Mouse (Mus musculus) cortical plate, adult 2 months (tissue): ENCODE measurements around the gene Lypd4.

ENCODE experiments used
- CTCF ChIP-seq: fragments of 200-500 bp; IDR thresholded peaks from 2 replicates; pipeline ENCODE4 v1.5.1; 2011; ENCODE audit warnings: mild to moderate bottlenecking, control low read depth, low read length; ENCODE audit not compliant: insufficient read depth; ENCODE audit errors: extremely low read depth
- POLR2A ChIP-seq: fragments of 200-500 bp; IDR thresholded peaks from 2 replicates; pipeline ENCODE4 v1.6.1; 2011; ENCODE audit warnings: mild to moderate bottlenecking, low read length, control low read depth; ENCODE audit not compliant: insufficient read depth; ENCODE audit errors: extremely low read depth

DNA sequence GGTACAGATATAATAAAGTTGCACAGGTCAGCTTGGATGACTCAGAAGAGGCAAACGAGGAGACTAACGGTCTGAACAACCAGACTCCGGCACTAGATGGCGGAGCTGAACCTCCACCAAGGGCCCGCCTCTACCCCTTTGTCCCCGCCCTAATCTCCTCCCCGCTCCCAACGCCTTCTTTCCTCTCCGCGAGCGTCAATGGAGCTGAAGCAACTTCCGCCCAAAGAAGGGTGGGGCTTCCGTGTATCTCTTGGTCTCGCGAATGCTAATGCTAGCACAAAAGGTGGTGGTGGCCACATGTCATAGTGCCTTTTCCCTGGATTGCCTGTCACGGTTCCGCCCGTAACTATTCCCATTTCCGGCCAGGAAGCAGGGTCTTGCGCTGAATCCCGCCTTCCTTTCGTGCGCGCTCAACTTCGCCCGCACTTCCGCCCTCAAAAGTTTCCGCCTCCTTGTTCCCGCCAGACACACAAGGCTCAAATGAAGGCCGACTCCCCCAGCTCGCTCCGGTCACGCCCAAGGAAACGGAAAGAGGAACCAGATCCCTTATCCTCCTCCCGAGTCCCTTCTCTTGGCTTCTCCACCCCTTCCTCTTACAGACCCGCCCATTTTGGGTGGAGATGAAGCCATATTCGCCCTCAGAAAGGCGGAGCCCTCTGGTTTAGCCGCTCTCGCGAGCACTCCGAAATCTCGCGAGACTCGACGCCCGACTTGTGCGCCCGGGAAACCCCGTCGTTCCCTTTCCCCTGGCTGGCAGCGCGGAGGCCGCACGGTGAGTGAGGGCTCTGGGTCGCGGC is 14.4 kb upstream of the Lypd4 start, which contains the start of gene Rps19:
- TF ChIP-seq POLR2A (peak; percentile 89), CTCF (peak; percentile 38; the same call in 1 of the 2 replicates)
